Mouse (Mus musculus) neural tube, embryonic 11.5 days (tissue): Measurements from ENCODE around the gene Cabp4. TPM values are rescaled to one million over a fixed set of nuclear protein-coding genes. Genes with fewer than 3 reads are reported as not detected.

Experiments
- ATAC-seq: fragments of 200-750 bp; cut with Nextera tagmentation; 2 replicates; pipeline ENCODE4 v1.8.0; 2017; ENCODE audit warnings: moderate number of reproducible peaks, mild to moderate bottlenecking, moderate TSS enrichment, moderate library complexity; ENCODE audit not compliant: insufficient read depth, low FRiP score, low TSS enrichment
- DNase-seq: peaks from one replicate; pipeline ENCODE4 v3.0.0-alpha.2; 2015; ENCODE audit warnings: low spot score
- H3K27ac ChIP-seq: fragments of 300-500 bp; sonication (generic); 2 replicates; pipeline ENCODE4 v1.5.1; 2014; ENCODE audit warnings: low read depth, mild to moderate bottlenecking, low read length
- H3K27me3 ChIP-seq: fragments of 300-500 bp; sonication (generic); 2 replicates; pipeline ENCODE4 v1.6.1; 2014; ENCODE audit warnings: mild to moderate bottlenecking, low read length, mixed read lengths; ENCODE audit not compliant: control insufficient read depth, insufficient read depth
- H3K36me3 ChIP-seq: fragments of 300-500 bp; sonication (generic); 2 replicates; pipeline ENCODE4 v1.6.1; 2014; ENCODE audit warnings: mild to moderate bottlenecking, low read length, moderate library complexity, mixed read lengths; ENCODE audit not compliant: control insufficient read depth, insufficient read depth
- H3K4me1 ChIP-seq: fragments of 300-500 bp; sonication (generic); 2 replicates; pipeline ENCODE4 v1.6.1; 2014; ENCODE audit warnings: low read length, mixed read lengths; ENCODE audit not compliant: control insufficient read depth, insufficient read depth
- H3K4me2 ChIP-seq: fragments of 300-500 bp; sonication (generic); 2 replicates; pipeline ENCODE4 v1.6.1; 2014; ENCODE audit warnings: low read depth, mild to moderate bottlenecking, moderate library complexity
- H3K4me3 ChIP-seq: fragments of 300-500 bp; sonication (generic); 2 replicates; pipeline ENCODE4 v1.5.1; 2014; ENCODE audit warnings: low read depth, low read length
- H3K9ac ChIP-seq: fragments of 300-500 bp; sonication (generic); 2 replicates; pipeline ENCODE4 v1.6.1; 2014; ENCODE audit warnings: mild to moderate bottlenecking, low read length
- H3K9me3 ChIP-seq: fragments of 300-500 bp; sonication (generic); 2 replicates; pipeline ENCODE4 v1.6.1; 2016; ENCODE audit warnings: low read length; ENCODE audit not compliant: control insufficient read depth
- WGBS: fragments of 180-500 bp; shearing (Covaris S2); extraction: QIAGEN DNeasy Blood & Tissue Kit; methylation state at CpG from one replicate; pipeline ENCODE4 v1.1.7; 2014; 5-methylcytosine and 5-hydroxymethylcytosine counted together
- polyA plus RNA-seq: library from polyadenylated mRNA; unstranded; fragments of >200 nt; fragmentation: Nextera tagmentation; extraction: Ambion mirVana; gene quantifications from 2 replicates; pipeline ENCODE4 v1.2.1, GENCODE M21; 2014

The Cabp4 gene
- 0.11 TPM in 1 of 2 replicates, not detected in the other for polyA plus RNA-seq

DNA sequence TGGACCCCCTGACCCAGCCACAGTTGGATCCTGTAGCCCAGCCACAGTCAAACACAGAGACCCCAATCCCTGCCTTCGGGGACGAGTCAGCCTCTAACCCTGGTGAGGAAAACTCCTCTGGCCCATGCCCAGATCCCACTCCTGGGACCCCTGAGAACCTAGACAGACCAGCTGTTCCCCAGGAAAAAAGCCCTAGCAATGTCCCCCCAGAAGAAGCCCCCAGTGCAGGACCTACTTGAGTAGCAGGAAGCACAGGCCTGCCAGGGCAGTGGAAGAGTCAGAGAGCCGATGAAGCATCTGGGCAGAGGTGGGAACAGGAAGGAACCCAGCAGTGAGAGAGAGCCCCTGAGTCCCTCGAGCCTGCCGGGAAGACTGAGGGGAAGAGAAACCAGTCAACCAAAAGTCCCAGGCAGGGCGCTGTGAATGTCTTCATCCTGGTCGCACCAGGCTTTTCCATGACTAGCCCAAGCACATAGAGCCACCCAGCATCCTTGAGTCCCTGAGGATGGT is at the start of gene Cabp4:
Gene Cabp4 (minus strand): TSS at position 275 of the 510 bp plus-strand sequence.
- H3K9me3 ChIP-seq = no peaks in the 10 kb centered on the region
- no peaks in the 10 kb centered on the region for H3K4me1 ChIP-seq
- H3K9ac ChIP-seq = no peak within 1 kb of the TSS
- ATAC-seq = no peak
- no peak within 1 kb of the TSS for H3K4me2 ChIP-seq
- H3K27me3 ChIP-seq = no peaks in the 10 kb centered on the region
- WGBS = 85% methylated on average over 7 of the region's 7 CpGs
- no peak within 1 kb of the TSS for H3K4me3 ChIP-seq
- no peaks in the 10 kb centered on the region for H3K36me3 ChIP-seq
- DNase-seq = no peak
- no peak within 1 kb of the TSS for H3K27ac ChIP-seq

DNA sequence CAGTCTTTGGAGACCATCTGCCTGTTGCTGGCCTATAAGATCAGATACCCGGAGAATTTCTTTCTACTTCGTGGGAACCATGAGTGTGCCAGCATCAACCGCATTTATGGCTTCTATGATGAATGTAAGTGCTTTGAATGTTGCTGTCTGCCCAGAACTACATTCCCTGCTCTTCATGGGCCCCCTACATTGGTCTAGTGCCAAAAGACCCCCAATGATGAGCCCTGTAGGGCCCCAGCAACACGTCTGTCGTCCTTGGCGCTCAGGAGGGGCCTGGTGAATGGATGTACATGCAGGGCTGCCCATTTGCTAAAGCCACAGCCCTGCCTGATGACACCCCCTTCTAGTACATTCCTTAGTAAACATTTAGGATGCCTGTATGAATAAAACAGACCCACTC is 49.3 kb upstream of the Cabp4 start:
- H3K36me3 ChIP-seq = peaks cover 14% of the 10 kb centered on the region
- H3K9me3 ChIP-seq = no peaks in the 10 kb centered on the region
- peaks cover 10% of the 10 kb centered on the region for H3K4me1 ChIP-seq
- H3K27ac ChIP-seq = no peak overlapping the region
- H3K4me3 ChIP-seq = peak overlapping the region; percentile 98
- DNase-seq = no peak
- H3K27me3 ChIP-seq = no peaks in the 10 kb centered on the region
- peak overlapping the region; percentile 90 for H3K4me2 ChIP-seq
- 63% methylated on average over 6 of the region's 6 CpGs for WGBS
- no peak for ATAC-seq
- H3K9ac ChIP-seq = peak overlapping the region; percentile 96

DNA sequence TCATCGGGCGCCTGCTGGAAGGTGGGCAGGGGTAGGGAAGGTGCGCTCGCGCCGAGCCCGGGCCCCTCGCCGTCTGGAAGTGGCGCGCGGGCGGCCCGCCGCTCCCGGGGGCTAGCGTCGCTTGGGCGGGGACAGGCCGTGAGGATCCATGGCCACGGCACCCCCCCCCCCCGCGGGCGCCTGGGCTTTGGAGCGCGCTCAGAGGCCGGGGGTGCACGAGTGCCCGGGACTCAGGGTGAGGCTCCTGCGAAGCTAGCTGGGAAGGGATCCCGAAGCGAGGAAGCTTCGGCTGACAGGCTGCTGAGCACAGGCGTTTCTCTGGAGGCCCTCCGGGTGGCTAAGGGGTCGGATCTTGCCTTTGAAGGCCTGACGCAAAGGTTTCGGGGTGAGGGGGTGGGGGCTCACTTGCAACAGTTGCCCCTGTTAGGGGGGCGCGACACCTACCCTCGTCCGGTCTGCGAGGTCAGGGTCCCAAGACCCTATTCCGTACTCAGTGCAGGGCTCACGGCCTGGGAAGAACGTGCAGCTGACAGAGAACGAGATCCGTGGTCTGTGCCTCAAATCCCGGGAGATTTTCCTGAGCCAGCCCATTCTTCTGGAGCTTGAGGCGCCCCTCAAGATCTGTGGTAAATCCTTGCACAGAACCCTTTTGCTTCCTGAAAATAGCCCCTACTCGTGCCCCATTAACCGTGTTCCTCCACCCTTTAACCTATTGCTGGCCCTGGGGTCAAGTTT is 48.6 kb upstream of the Cabp4 start:
- DNase-seq (peak; percentile 42), ATAC-seq (peak; percentile 23; the same call in 1 of the 2 replicates)
- peaks cover 10% of the 10 kb centered on the region for H3K4me1 ChIP-seq
- peak overlapping the region; percentile 90 for H3K4me2 ChIP-seq
- H3K27me3 ChIP-seq = no peaks in the 10 kb centered on the region
- peak overlapping the region; percentile 85 for H3K27ac ChIP-seq
- WGBS = under 1% methylated on average over 45 of the region's 52 CpGs
- peak overlapping the region; percentile 98 for H3K4me3 ChIP-seq
- no peaks in the 10 kb centered on the region for H3K9me3 ChIP-seq
- peaks cover 14% of the 10 kb centered on the region for H3K36me3 ChIP-seq
- H3K9ac ChIP-seq = peak overlapping the region; percentile 96

DNA sequence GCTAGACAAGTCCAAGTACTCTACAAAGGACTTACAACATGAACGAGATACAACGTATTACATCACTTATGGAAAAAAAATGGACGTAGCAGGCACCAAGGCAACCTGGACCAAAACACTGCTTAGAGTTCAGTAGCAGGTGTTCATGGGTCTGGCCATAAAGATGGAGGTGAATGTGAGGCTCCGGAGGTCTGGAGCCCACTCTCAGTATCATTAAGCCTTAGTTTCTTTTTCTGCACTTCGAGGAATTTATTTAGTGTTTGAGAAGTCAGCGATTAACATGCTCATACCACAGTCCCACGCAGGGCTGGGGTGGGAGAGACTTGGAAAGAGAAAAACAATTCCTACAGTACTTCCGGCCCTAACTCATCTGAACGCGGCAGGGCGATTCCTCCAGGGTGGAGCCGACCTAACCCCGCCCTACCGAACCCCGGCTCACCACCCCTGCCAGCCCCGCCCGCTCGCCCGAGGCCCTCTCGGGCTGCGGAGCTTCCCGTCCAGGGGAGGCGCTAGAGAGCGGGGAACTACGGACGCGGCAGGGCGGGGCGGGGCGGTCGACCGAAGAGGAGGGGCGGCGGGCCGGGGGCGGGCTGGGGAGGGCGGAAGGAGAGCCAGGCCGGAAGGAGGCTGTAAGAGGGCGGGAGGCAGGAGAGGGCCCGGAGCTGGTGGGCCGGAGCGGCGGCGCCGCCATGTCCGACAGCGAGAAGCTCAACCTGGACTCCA is 47.9 kb upstream of the Cabp4 start, which contains the start of gene Ppp1ca:
Gene Ppp1ca (plus strand): TSS at position 538 of the 723 bp plus-strand sequence.
- Histone ChIP-seq H3K9ac (peak within 1 kb of the TSS; percentile 96), H3K4me3 (peak within 1 kb of the TSS; percentile 98), H3K4me1 (peaks cover 10% of the 10 kb centered on the region), H3K4me2 (peak within 1 kb of the TSS; percentile 90), H3K27me3 (no peaks in the 10 kb centered on the region), H3K9me3 (no peaks in the 10 kb centered on the region), H3K36me3 (peaks cover 14% of the 10 kb centered on the region), H3K27ac (peak within 1 kb of the TSS; percentile 85)
- DNase-seq (peak; percentile 99), ATAC-seq (peak; percentile 92)
- 6% methylated on average over 44 of the region's 47 CpGs for WGBS

DNA sequence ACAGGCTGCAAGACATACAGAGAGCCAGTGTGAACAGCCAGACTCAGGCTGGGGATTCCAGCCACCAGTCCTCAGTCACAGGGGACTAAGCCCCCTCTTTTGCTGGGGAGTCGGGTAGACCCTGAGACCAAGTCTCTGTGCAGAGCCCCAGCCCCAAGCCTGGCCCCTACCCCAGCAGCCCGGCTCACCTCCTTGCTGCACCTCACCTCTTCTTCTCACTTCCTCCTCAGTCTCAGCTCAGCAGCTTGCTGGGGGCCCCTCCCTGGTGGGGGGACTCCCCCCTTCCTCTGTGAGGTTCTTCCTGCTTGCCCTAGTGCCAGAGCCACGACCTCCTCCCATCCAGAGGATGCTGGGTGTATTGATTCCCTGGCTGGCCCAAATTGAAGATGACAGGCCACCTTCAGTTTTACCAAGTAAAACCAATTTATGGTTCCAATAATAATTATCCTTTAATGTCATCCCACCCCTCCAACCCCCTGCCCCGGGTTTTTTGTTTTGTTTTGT is 47.0 kb upstream of the Cabp4 start, which contains the start of gene Tbc1d10c:
Gene Tbc1d10c (minus strand): TSS at position 454 of the 504 bp plus-strand sequence.
- ATAC-seq = no peak

DNA sequence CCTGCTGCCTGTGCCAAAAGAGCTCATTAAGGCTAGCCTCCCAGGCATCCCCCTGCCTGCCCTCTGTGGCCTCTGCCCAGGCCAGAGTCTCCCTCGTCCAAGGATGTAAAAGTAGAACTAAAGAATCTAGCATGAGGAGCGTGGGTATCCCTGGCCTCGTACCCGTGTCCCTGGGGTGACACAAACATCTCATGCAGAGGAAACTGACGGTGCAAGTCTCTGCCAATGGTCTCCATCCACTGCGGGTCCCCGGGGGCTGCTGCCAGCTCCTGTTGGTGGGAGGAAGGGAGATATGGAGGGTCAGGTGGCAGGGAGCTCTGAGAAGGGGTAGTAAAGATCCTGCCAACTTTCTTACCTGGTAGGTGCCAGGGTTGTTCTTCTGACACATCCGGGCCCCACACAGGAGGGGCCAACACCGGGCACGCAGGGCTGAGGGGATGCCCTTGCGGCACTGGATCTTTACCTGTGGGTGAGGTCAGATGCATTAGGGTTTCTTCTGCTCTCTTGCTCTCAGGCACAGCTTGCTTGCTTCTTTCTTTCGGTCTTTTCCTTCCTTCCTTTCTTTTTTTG is 45.3 kb upstream of the Cabp4 start:
- 84% methylated on average over 12 of the region's 12 CpGs for WGBS
- Histone ChIP-seq H3K27me3 (no peaks in the 10 kb centered on the region), H3K4me3 (no peak overlapping the region), H3K9me3 (no peaks in the 10 kb centered on the region), H3K27ac (no peak overlapping the region), H3K4me2 (no peak overlapping the region), H3K36me3 (peaks cover 3% of the 10 kb centered on the region), H3K4me1 (peaks cover 8% of the 10 kb centered on the region), H3K9ac (no peak overlapping the region)
- ATAC-seq (no peak), DNase-seq (no peak)

More for the DNA sequence above, 47.0 kb upstream of the Cabp4 start, which contains the start of gene Tbc1d10c:
- Histone ChIP-seq H3K9ac (peak within 1 kb of the TSS; percentile 96), H3K4me1 (peaks cover 10% of the 10 kb centered on the region), H3K27me3 (no peaks in the 10 kb centered on the region), H3K9me3 (no peaks in the 10 kb centered on the region), H3K27ac (peak within 1 kb of the TSS; percentile 85), H3K4me3 (peak within 1 kb of the TSS; percentile 98), H3K36me3 (peaks cover 12% of the 10 kb centered on the region), H3K4me2 (peak within 1 kb of the TSS; percentile 90)
- 68% methylated on average over 4 of the region's 4 CpGs for WGBS
- no peak for DNase-seq

DNA sequence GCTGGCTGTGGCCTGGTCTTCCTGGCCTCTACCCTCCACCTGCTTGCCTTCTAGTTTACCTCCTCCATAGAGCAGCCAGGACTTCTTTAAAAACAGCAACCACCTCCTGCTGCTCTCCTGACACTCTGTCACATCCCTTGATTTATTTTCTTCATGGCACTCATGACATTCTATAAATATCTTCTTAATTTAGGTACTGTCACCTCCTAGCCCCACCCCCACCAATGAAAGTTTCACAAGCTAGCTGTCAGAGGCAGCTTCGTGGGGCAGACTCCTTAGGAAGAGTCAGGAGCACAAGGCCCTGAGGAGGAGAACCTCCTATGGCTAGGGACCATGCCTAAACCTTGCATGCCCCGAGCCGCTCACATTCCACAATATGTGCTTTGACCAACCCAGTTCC is 43.5 kb upstream of the Cabp4 start:
- WGBS = 75% methylated on average over 3 of the region's 3 CpGs
- Histone ChIP-seq H3K4me3 (no peak overlapping the region), H3K4me2 (no peak overlapping the region), H3K9ac (no peak overlapping the region), H3K36me3 (no peaks in the 10 kb centered on the region), H3K4me1 (peaks cover 6% of the 10 kb centered on the region), H3K9me3 (no peaks in the 10 kb centered on the region), H3K27ac (no peak overlapping the region), H3K27me3 (no peaks in the 10 kb centered on the region)
- ATAC-seq (no peak), DNase-seq (no peak)
